Mouse (Mus musculus) right cerebral cortex, postnatal 10 days (tissue): ENCODE data around the gene Mgea5.
"Not testable (repeated sequence)": the region's sequence is repeated elsewhere in the genome, so short reads cannot be mapped to it uniquely, and the experiment has no call there.

Experiments
- DNase-seq, 2 experiments: peaks; one replicate each; pipeline ENCODE4 v3.0.0; 2021; ENCODE audit warnings: low spot score in 2 of 2

Gene Mgea5

DNA sequence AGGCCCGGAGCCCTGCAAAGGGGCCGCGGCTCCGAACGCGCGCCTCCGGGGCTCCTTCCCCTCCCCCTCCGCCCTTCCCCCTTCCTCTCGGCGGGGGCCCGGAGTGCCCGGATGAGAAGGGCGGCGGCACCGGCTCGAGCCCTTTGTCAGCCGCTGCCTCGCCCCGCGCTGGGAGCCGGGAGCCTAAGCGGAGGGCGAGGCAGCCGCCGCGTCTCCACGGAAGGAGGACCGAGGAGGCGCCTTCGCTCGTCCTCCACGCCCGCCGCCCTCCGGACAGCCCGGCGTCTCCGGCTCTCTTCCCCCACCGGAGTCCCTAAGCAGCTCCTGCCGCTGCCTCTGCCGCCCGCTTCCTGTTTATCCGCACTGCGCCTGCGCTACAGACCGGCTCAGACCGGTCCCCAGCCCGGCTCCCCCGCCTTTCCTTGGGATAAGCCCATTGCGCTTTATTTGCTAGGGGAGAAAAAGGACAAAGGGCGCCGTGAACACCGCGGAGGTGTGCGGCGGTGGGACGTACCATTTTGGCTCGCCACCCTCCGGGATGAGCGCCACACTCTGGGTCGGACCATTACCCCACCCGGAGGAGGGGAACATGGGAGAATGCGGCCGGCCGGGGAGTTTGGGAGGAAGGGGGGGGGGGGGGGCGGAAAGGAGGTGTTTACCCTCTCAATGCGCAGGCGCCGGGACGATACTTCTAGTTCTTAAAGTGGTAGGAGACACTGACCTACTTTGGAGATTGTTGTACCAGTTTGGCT lies at the start of gene Mgea5:
TSS of gene Mgea5 (minus strand) at position 657 of the 752 bp plus-strand sequence.
- peak; percentile 99 for DNase-seq

DNA sequence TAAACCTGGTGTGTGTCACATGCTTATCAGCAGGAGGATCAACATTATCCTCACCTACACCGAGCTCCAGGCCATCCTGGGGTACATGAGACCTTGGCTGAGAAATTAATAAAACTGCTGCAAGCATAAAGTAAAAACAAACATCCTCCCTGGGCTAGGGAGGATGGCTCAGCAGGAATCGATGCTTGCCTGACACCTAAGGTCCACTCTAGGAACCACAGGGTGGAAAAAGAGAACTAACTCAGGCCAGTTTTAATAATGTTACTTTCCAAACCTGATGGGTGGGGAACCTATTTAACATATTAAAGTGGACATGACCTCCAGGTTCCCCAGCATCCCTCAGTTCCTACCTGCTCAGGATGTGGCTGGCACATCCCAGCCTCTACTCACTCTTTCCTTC lies 47.0 kb upstream of the Mgea5 start:
- no peak for DNase-seq

DNA sequence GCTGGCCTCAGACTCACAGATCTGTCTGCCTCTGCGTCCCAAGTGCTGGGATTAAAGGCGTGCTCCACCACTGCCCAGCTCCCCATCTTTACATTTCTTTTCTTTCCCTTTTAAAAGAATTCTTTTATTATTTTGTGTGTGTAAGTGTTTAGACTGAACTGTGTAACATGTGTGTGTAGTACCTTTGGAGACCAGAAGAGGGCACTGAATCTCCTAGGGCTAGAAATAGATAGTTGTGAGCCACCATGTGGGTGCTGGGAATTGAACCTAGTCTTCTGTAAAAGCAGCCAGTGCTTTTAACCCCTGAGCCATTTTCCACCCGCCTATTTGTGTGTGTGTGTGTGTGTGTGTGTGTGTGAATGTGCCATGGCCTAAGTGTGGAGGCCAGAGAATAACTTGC lies 44.1 kb upstream of the Mgea5 start:
- DNase-seq: no peak

DNA sequence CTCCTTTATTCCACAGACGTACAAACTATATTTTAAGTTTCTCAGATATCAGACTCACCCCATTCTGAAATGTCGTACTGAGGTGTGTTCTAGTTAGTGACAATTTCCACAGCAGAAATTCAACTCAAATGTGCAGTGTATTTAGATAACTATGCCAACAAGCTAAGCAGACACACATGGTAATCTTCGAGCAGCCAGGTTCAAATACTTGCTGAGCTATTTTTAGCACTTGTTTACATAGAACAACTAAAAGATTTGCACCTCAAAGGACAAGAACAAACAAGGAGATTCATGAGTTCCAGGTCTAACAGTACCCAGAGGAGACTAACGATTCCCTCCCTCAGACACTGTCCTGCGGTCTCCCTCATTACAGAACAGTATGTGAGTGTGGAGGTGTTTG lies 43.5 kb upstream of the Mgea5 start:
- no peak for DNase-seq

DNA sequence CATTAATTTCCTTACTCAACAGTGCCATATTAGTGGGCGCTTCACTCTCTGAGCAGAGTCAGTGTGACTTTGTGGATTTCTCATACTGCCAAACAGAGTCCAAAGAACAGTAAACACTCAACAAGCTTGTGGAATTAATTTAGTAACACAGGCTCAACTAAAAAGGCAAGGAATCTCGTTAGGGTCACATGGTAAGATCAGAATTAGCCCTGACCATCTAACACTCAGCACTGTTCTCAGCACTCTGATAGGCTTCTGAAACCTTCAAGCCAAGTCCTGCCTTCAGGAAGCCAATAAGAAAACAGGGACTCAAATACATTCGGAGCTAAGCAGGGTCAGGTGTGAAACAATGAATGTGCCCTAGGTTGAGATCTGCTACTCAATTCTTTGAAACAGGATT lies 42.5 kb upstream of the Mgea5 start:
- no peak for DNase-seq

DNA sequence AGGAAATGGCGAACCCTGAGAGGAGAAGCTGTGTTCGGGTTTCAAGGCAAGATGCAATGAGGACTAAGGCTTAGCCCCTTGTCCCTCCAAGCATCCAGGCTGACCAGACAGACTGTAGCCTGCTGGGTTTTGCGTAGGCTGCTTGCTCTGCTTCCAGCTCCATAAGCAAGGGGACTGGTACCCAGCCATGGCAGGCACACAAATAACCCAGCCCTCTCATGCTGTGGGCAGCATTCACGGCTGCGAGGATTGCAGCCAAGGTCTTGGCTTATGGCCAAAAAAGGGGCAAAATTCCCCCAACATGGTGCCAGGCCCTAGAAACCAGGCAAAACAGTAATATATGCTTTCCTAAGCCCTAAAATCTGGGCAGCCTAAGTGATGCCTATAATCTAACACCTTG lies 38.2 kb upstream of the Mgea5 start:
- DNase-seq: peak in 1 of 2 experiments; percentile 49

DNA sequence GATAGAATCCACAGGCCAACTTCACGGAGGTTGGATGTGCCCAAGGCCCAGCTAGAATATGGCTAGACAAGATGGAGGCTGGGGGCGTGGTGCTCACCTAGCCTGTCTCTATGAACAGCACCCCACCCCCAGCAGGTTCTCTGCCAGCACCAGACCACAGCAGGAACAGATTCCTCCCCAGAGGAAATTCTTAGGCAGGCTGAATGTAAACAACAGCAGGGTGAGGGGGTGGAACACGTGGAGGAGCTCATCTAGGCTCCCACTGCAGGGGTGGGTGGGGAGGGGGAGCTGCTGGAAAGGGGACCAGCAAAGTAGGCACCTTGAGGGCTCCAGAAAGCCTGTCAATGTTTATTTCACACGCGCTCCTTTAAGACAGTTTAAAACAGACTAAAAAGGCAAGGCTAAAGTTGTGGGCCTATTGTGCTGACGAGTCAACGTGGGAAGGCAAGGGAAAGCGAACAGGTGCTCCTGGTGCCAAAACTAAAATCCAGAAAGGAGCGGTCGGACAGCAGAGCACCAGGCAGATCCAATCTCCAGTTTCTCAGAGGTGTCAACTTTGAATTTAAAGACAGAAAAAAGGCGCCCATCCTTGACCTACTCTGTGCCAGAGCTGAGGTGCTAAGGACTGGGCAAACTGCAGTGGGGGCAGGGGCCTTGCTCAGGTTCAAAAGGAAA lies 34.3 kb upstream of the Mgea5 start:
- DNase-seq: peak; percentile 47 to 70

DNA sequence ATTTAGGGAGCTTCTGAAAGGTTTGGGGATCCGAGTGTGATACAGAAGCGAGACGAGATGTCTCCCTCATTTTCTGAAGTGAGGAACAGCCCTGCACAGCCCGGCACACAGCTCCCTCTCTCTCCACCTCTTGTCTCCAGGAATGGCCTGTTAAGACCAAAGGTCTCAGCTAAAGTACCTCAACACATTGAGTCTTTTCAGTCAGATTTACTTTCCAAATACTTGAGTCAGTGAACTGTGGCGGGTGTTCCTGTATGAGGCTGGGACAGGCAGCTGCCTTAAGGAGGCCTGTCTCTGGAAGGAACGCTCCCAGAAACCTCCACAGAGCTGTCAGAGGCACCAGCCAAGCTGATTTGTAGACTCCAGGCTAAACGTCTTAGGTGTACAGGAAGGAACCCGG lies 33.1 kb upstream of the Mgea5 start:
- no peak for DNase-seq

DNA sequence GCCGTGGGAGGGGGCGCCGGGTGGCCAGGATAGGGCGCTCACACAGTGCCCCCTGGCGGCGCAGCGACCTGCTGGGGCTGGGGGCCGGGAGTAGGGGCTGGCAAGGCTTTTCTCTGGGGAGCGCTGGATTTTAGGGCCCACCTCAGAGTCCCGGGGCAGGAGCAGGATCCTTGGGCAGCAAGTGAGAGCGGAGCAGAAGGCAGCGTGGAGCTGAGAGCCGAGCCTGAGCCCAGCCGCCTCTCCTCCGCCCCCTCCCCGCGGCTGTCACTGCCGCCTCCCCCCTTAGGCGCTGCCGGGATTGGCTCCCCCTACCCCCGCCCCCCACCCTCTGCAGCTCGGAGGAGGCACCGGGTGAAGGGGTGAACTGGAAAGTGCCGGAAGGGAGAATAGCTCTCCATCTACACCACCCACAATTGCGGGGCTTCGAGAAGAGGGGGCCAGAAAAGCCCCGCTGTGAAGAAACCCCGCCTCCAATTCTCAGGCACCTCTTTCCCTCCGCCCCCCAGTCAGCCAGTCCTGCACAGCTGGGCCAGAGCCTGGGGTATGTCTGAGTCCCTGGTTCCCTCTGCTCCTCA lies 32.3 kb upstream of the Mgea5 start, which contains the start of gene Kcnip2:
TSS of gene Kcnip2 (minus strand) at position 231 of the 575 bp plus-strand sequence.
- DNase-seq: peak; percentile 73 to 75

DNA sequence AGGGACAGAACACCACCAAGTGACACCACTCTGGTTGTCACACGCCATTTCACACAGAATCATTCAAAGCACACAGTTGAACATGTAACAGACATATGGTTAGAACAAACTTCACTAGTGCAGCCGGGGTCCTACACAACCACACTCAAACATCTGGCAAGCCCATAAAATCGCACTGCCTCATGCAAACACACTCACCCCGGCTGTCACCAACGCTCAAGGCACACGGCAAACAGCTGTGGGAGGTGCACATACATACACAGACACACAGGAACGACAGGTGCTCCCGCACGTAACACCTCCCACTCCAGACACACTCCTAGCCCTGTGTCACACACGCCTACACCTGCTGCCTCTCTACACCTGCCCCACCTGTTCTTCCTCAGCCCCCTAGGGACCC lies 31.5 kb upstream of the Mgea5 start:
- DNase-seq: peak; percentile 48 to 59

DNA sequence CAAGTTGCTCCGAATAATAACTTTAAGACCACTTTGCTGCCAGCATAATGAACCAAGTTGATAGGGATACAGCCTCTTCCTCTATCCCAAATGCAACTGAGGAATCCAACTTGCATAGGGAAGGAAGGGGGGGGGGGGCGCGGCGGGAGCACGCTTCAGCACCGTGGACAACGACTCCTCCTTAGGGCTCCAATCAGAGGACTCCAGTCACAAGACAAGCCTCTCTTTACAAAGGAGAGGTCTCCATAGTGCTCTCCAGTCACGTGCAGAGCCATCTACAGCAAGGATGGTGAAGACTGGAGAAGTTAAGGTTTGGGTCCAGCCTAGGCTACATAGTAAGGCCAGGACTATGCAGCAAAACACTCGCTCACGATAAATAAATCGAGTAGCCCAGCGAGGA lies 30.2 kb upstream of the Mgea5 start:
- DNase-seq: no peak

DNA sequence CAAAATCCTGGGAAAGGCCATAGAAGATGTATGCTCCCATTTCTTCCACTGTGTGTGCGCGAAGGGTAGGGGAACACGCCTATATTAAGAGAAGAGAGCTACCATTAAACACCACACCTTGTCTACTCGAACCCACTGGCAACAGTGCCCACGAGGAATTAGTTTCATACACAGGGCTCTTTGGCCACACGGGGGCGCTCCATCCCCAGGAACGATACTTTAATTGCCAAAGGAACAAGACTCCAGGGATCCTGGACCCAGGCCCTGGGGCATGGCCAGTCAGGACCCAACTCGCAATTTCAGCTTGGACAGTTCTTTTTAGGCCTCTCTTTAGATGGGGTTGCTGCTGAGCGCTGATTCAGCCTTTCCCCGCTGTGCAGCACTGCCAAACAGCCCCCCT lies 29.6 kb upstream of the Mgea5 start:
- peak; percentile 91 to 94 for DNase-seq

DNA sequence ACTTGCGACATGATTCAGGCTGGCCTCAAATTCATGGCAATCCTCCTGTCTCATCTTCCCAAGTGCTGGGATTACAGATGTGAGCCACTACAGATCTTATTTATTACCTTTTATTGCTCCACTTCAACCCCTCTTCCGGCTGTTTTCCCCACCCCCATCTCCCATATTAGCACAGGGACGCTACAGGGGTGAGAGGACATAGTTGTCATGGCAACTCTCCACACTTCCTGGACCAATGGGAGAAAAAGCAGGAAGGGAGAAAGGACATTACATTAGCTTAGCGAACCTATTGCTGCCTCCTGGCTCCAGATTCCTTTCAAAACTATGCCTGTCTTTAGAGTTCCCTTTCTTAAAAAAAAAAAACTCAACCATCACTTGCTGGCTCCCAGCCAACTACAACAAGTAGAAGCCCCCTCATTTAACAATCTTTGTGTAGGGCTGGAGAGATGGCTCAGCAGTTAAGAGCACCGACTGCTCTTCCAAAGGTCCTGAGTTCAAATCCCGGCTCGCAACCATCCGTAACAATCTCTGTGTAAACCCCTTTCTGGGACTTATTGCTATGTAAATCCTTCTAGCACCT lies 29.1 kb upstream of the Mgea5 start:
- DNase-seq: no peak

DNA sequence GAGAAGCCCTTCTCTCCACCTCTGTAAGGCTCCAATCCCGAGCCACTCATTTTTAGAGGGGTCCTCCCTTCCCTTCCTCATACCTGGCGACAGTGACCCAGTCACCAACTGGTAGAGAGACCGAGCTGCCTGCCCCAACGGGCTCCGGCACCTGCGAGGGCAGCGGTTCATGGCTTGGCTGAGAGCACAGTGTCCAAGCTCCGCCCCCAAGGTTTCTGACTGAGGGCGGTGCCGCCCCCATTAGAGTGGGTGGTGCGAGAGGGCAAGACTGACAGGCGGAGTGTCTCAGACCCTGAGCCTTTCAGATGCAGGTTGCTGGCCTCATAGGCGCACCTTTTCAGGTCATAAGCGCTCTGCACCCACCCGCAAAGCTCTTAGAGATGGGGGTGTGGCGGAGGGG lies 28.5 kb upstream of the Mgea5 start:
- DNase-seq: peak in 1 of 2 experiments; percentile 50

DNA sequence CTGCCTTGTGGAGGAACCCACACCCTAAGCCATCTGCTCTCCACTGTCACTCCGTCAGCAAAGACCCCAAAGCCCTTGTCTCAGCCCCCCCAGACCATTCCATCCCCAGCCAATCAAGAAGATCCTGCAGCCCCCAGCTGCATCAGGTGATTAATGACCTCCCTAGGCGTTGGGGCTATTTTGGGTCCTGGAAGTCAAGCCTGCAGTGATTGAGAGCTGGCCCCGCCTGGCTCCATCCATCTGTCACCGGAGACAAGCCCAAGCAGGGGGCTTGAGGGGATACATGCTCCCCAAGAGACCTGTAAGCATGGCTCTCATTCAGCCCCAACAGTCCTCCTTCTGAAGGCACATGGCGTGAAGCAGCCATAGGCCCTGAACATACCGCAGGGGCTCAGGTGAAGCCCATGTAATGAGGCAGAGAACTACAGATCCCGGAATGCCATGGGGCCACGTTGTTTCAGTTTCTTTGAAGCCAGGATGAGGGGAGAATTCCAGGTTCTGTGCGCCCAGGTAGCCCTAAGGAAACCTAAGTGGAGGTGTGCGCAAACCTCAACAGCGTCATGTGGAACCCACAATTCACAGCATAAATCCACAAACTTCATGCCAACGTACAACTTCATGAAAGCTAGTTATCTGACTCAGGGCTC lies 27.5 kb upstream of the Mgea5 start:
- no peak for DNase-seq

DNA sequence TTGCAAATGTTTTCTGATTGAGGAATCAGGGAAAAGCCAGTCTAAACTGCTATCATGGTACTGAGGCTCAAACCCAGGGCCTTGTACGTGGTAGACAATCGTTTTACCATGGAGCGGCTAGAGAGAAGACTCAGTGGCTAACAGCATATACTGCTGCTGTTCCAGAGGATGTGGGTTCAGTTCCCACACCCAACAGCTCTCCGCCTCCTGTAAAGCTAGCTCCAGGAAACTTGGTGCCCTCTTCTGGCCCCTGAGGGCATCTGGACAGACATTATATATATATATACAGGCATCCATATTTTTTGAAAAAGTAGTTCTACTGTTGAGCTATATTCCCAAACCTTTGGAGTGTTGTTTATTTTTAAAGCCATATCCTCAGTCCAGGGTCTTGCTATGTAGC lies 24.1 kb upstream of the Mgea5 start:
- DNase-seq: no peak

DNA sequence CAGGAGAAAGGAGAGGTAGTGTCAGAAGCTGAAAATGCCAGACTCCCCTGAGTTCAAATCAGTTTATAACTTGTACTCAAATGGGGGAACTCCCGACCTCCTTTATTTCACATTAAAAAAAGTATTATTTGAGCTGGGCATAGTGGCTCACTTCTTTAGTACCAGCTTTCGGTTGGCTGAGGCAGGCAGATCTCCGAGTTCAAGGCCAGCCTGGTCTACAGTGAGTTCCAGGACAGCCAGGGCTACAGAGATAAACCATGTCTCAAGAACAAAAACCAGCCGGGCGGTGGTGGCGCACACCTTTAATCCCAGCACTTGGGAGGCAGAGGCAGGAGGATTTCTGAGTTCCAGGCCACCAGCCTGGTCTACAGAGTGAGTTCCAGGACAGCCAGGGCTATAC lies 22.2 kb upstream of the Mgea5 start:
- not testable (repeated sequence) for DNase-seq

DNA sequence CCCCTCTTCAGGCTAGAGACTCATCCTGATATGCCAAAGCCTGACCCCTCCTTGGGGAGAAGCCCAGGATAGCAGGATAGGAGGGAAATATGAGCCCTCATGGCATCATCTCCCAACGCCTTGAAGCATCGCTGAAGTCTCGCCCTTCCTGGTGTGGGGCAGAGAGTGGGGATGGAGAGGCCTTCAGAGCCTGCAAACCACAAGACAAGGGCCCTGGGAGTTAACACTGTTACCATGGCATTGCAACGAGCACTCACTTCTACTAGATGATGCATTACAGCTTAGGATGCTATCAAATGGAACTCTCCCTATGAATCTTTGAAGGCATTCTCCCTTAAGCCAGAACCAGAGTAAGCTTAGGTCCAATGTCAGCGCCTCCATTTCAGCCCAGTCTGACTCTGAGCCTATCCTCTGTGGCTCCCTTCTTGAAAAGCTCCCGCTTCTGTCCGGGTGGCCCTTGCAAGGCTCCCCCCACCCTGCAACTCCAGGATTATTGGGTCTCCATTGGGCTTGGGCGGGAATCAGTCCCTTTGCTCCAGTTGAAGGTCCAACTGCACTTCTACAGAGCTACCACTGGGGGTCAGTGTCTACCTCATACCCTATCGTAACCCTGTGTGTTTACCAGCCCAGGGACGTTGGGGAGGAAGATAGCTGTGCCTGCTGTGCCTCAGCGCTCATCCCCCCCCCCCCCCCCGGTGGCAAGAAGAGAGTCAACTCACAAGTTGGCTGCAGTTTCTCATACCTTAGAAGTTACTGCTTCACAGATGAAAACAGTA lies 21.1 kb upstream of the Mgea5 start:
- no peak for DNase-seq

DNA sequence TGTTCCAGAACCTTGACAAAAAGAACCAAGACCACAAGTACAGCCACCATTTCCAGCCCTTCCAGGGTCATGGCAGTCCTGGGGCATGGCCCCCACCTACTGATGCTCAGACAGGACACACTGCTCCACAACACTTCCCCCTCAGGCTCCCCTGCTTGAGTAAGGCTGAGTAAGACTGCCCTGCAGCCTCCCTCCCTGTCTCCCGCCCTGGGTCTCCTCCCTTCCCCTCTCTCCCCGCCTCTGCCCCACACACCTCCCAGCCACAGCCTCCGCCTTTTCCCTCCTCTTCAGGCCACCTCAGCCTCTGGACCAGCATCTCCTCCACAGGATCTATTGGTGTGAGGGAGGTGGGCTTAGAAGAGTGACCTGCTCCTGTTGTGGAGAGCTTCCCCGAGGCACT lies 19.8 kb upstream of the Mgea5 start:
- no peak for DNase-seq

DNA sequence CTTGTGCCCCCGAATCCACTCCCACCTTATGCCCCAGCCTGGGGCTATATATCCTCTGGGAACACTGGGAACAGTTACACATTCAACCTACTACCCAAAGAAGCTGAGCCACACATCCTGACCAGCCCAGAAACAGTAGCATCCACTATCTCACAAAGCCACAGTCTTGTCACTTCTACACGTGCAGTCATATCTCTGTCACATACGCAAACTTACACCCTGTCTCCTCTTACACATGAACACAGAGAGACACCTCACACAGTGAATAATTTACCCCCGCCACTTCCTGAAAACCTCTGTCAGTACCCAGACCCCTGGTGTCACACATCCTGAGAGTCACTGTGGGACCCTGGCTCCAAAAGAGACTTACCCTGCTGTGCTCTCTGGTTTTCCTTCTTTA lies 19.1 kb upstream of the Mgea5 start:
- DNase-seq: no peak

DNA sequence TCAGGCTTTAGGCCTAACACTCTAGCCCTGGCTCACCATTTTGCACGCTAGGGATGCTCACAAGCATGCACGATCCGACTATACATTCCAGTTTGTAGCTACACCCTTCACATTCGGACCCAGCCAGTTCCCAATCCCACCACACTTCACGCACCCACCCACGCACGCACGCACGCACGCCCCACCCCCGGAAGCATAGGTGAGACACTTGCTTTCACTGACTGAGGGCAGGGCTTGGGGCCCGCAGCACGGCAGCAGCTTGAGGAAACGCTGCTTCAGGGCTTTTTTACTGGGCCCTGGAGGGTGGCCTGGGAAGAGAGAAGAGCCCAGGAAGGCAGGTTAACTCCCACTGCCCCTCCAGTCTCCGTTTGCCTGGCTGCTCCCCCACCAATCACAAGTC lies 13.2 kb upstream of the Mgea5 start:
- DNase-seq: no peak
